Mouse (Mus musculus) heart, postnatal 0 days (tissue): ENCODE measurements around the gene Lmna. TPM values are rescaled to one million over a fixed set of nuclear protein-coding genes. Genes with fewer than 3 reads are reported as not detected.

Source experiments
- ATAC-seq: fragments of 200-750 bp; cut with Nextera tagmentation; 2 replicates; pipeline ENCODE4 v1.8.0; 2017; ENCODE audit warnings: low read depth, moderate number of reproducible peaks, moderate library complexity; ENCODE audit not compliant: insufficient read depth
- DNase-seq: peaks from one replicate; pipeline ENCODE4 v3.0.0-alpha.2; 2016; ENCODE audit warnings: low spot score
- H3K27ac ChIP-seq: fragments of 300-500 bp; sonication (generic); 2 replicates; pipeline ENCODE4 v1.5.1; 2014; ENCODE audit warnings: low read depth, mild to moderate bottlenecking
- H3K27me3 ChIP-seq: fragments of 300-500 bp; sonication (generic); 2 replicates; pipeline ENCODE4 v1.6.1; 2014; ENCODE audit warnings: low read length, mixed read lengths; ENCODE audit not compliant: control insufficient read depth, insufficient read depth
- H3K36me3 ChIP-seq: fragments of 300-500 bp; sonication (generic); replicated peaks from 2 replicates; pipeline ENCODE4 v1.6.1; 2014; ENCODE audit warnings: low read length, mixed read lengths; ENCODE audit not compliant: control insufficient read depth, insufficient read depth
- H3K4me1 ChIP-seq: fragments of 300-500 bp; sonication (generic); 2 replicates; pipeline ENCODE4 v1.6.1; 2014; ENCODE audit warnings: antibody characterized with exemption; ENCODE audit not compliant: control insufficient read depth, insufficient read depth
- H3K4me2 ChIP-seq: fragments of 300-500 bp; sonication (generic); 2 replicates; pipeline ENCODE4 v1.6.1; 2014; ENCODE audit warnings: low read depth, mild to moderate bottlenecking, low read length, moderate library complexity
- H3K4me3 ChIP-seq: fragments of 300-500 bp; sonication (generic); 2 replicates; pipeline ENCODE4 v1.5.1; 2014; ENCODE audit warnings: low read depth, low read length
- H3K9ac ChIP-seq: fragments of 300-500 bp; sonication (generic); replicated peaks from 2 replicates; pipeline ENCODE4 v1.6.1; 2014; ENCODE audit warnings: low read depth, low read length, mixed read lengths
- H3K9me3 ChIP-seq: fragments of 300-500 bp; sonication (generic); replicated peaks from 2 replicates; pipeline ENCODE4 v1.6.1; 2016; ENCODE audit warnings: low read length; ENCODE audit not compliant: control insufficient read depth
- CTCF ChIP-seq: IDR thresholded peaks from 2 replicates; pipeline ENCODE4 v1.5.1; 2016; ENCODE audit warnings: antibody characterized with exemption, control low read depth, low read depth
- EP300 ChIP-seq: IDR thresholded peaks from 2 replicates; pipeline ENCODE4 v1.6.1; 2016; ENCODE audit warnings: antibody characterized with exemption, low read depth
- WGBS: fragments of 180-500 bp; shearing (Covaris S2); extraction: QIAGEN DNeasy Blood & Tissue Kit; methylation state at CpG from one replicate; pipeline ENCODE4 v1.1.7; 2014; 5-methylcytosine and 5-hydroxymethylcytosine counted together
- microRNA counts: library from miRNA; unstranded; fragments of <30 nt; microRNA quantifications from one replicate; lab custom pipeline; 2015
- microRNA-seq: library from miRNA; unstranded; fragments of <30 nt; microRNA quantifications from one replicate; pipeline ENCODE4, GENCODE M21; 2016
- polyA plus RNA-seq: library from polyadenylated mRNA; unstranded; fragments of >200 nt; fragmentation: Nextera tagmentation; extraction: Ambion mirVana; gene quantifications from 2 replicates; pipeline ENCODE4 v1.2.1, GENCODE M21; 2015
- total RNA-seq: library from RNA; depleted of rRNA; stranded (reverse); fragments of >200 nt; gene quantifications from 2 replicates; pipeline ENCODE4 v1.2.3, GENCODE M21; 2014; ENCODE audit warnings: low replicate concordance; rRNA removed

The Lmna gene
- total and polyA plus RNA-seq, 2 experiments from 2014 or later = 122 to 156 TPM

- H3K9ac ChIP-seq = no peak overlapping the region; the same call in 1 of the 2 replicates
- DNase-seq (peak; percentile 73), ATAC-seq (peak; percentile 87)
- peak overlapping the region; percentile 32 for H3K4me3 ChIP-seq
- no peaks in the 10 kb centered on the region for H3K9me3 ChIP-seq
- no peaks in the 10 kb centered on the region for H3K27me3 ChIP-seq
- peak overlapping the region; percentile 7; the same call in 1 of the 2 replicates for H3K27ac ChIP-seq
- no peak for TF ChIP-seq EP300
- TF ChIP-seq CTCF = peak; percentile 48
- H3K36me3 ChIP-seq = no peaks in the 10 kb centered on the region
- H3K4me1 ChIP-seq = peaks cover 4% of the 10 kb centered on the region
- 8% methylated on average over 29 of the region's 29 CpGs for WGBS
- H3K4me2 ChIP-seq = peak overlapping the region; percentile 60
Observed at GRCm38 (mm10) chr3:88436395-88437201, 73.2 kb downstream of the Lmna start.

- no peak overlapping the region for H3K4me2 ChIP-seq
- no peaks in the 10 kb centered on the region for H3K36me3 ChIP-seq
- no peak overlapping the region for H3K9ac ChIP-seq
- ATAC-seq (no peak), DNase-seq (no peak)
- no peaks in the 10 kb centered on the region for H3K27me3 ChIP-seq
- WGBS = 63% methylated on average over 10 of the region's 10 CpGs
- H3K4me1 ChIP-seq = no peaks in the 10 kb centered on the region
- no peaks in the 10 kb centered on the region for H3K9me3 ChIP-seq
- H3K4me3 ChIP-seq = no peak overlapping the region
- H3K27ac ChIP-seq = no peak overlapping the region
- TF ChIP-seq EP300 (no peak), CTCF (no peak)
Observed at GRCm38 (mm10) chr3:88435515-88435914, 74.2 kb downstream of the Lmna start.

MicroRNAs within 50 kb of the gene (microRNA counts, 519-probe panel; counts per million panel counts)
- not detected for microRNA mmu-miR-1905 (lab: Ali Mortazavi, UCI)

Small RNA genes lying within 50 kb of the gene (microRNA-seq; reads per million reads assigned to microRNA genes)
- gene Mir1905 = not detected
- gene Mir7011 = not detected

Other genes starting within 250 kb of the Lmna start
- gene Gm38392, start 222.7 kb downstream of the Lmna start, total RNA-seq = not detected in 2 replicates
- 0.16 TPM in 1 of 2 replicates, not detected in the other for gene Gm38392, start 222.7 kb downstream of the Lmna start, polyA plus RNA-seq
- 21.5 and 30.3 TPM in 2 replicates for gene Tsacc, start 213.0 kb downstream of the Lmna start, total RNA-seq
- 14.3 and 16.7 TPM in 2 replicates for gene Tsacc, start 213.0 kb downstream of the Lmna start, polyA plus RNA-seq
- gene Cct3, start 212.8 kb downstream of the Lmna start, total RNA-seq = 187 and 208 TPM in 2 replicates
- 254 and 256 TPM in 2 replicates for gene Cct3, start 212.8 kb downstream of the Lmna start, polyA plus RNA-seq
- gene Glmp, start 184.9 kb downstream of the Lmna start, total RNA-seq = 75.1 and 156 TPM in 2 replicates
- 129 and 143 TPM in 2 replicates for gene Glmp, start 184.9 kb downstream of the Lmna start, polyA plus RNA-seq
- gene Tmem79, start 173.8 kb downstream of the Lmna start, total RNA-seq = 0.27 and 3.7 TPM in 2 replicates
- gene Tmem79, start 173.8 kb downstream of the Lmna start, polyA plus RNA-seq = 1.3 and 1.6 TPM in 2 replicates
- gene Smg5, start 173.7 kb downstream of the Lmna start, total RNA-seq = 54.3 and 60.8 TPM in 2 replicates
- 25.1 TPM in 2 replicates for gene Smg5, start 173.7 kb downstream of the Lmna start, polyA plus RNA-seq
- gene Paqr6, start 145.4 kb downstream of the Lmna start, total RNA-seq = not detected in 2 replicates
- gene Paqr6, start 145.4 kb downstream of the Lmna start, polyA plus RNA-seq = 1.2 and 1.7 TPM in 2 replicates
- gene Bglap3, start 137.2 kb downstream of the Lmna start, total RNA-seq = not detected in 2 replicates
- gene Bglap3, start 137.2 kb downstream of the Lmna start, polyA plus RNA-seq = not detected in 2 replicates
- gene Bglap2, start 131.3 kb downstream of the Lmna start, total RNA-seq = not detected in 2 replicates
- not detected in 2 replicates for gene Bglap2, start 131.3 kb downstream of the Lmna start, polyA plus RNA-seq
- not detected in 2 replicates for gene Bglap, start 125.5 kb downstream of the Lmna start, total RNA-seq
- gene Bglap, start 125.5 kb downstream of the Lmna start, polyA plus RNA-seq = not detected in 2 replicates
- 86.0 and 116 TPM in 2 replicates for gene Pmf1, start 99.6 kb downstream of the Lmna start, total RNA-seq
- gene Pmf1, start 99.6 kb downstream of the Lmna start, polyA plus RNA-seq = 62.9 and 65.8 TPM in 2 replicates
- 17.2 and 25.4 TPM in 2 replicates for gene Slc25a44, start 84.8 kb downstream of the Lmna start, total RNA-seq
- 9.6 and 9.7 TPM in 2 replicates for gene Slc25a44, start 84.8 kb downstream of the Lmna start, polyA plus RNA-seq
- gene Sema4a, start 48.8 kb downstream of the Lmna start, total RNA-seq = 2.0 and 2.1 TPM in 2 replicates
- gene Sema4a, start 48.8 kb downstream of the Lmna start, polyA plus RNA-seq = 0.93 and 1.0 TPM in 2 replicates
- 6.0 and 9.7 TPM in 2 replicates for gene Mex3a, start 22.4 kb upstream of the Lmna start, total RNA-seq
- gene Mex3a, start 22.4 kb upstream of the Lmna start, polyA plus RNA-seq = 2.6 and 2.7 TPM in 2 replicates
- 0.39 and 2.5 TPM in 2 replicates for gene Rab25, start 38.3 kb upstream of the Lmna start, total RNA-seq
- 0.16 TPM in 1 of 2 replicates, not detected in the other for gene Rab25, start 38.3 kb upstream of the Lmna start, polyA plus RNA-seq
- 3.6 and 34.6 TPM in 2 replicates for gene Lamtor2, start 43.1 kb upstream of the Lmna start, total RNA-seq
- 131 and 136 TPM in 2 replicates for gene Lamtor2, start 43.1 kb upstream of the Lmna start, polyA plus RNA-seq
- gene Ubqln4, start 43.8 kb upstream of the Lmna start, total RNA-seq = 74.9 and 82.4 TPM in 2 replicates
- 18.3 and 19.0 TPM in 2 replicates for gene Ubqln4, start 43.8 kb upstream of the Lmna start, polyA plus RNA-seq
- gene Ssr2, start 65.9 kb upstream of the Lmna start, total RNA-seq = 246 and 286 TPM in 2 replicates
- gene Ssr2, start 65.9 kb upstream of the Lmna start, polyA plus RNA-seq = 144 and 146 TPM in 2 replicates
- gene Arhgef2, start 96.0 kb upstream of the Lmna start, total RNA-seq = 81.1 and 146 TPM in 2 replicates
- 52.2 and 56.1 TPM in 2 replicates for gene Arhgef2, start 96.0 kb upstream of the Lmna start, polyA plus RNA-seq
- not detected in 2 replicates for gene Rxfp4, start 143.2 kb upstream of the Lmna start, total RNA-seq
- not detected in 2 replicates for gene Rxfp4, start 143.2 kb upstream of the Lmna start, polyA plus RNA-seq
- 96.2 and 102 TPM in 2 replicates for gene Khdc4, start 175.8 kb upstream of the Lmna start, total RNA-seq
- gene Khdc4, start 175.8 kb upstream of the Lmna start, polyA plus RNA-seq = 44.4 and 46.2 TPM in 2 replicates
- 65.8 and 82.6 TPM in 2 replicates for gene Rit1, start 206.9 kb upstream of the Lmna start, total RNA-seq
- gene Rit1, start 206.9 kb upstream of the Lmna start, polyA plus RNA-seq = 85.4 and 119 TPM in 2 replicates